In genomic region chr12:94636555-94636954, GRCm38 (mm10) we compare ENCODE assay signal across 23 mouse cellular contexts.
"Had no signal": no experiment of that assay in that cellular context is flagged by ENCODE, and none has a peak within 500 bp of the region (broad histone marks: within the 10 kb centered on the region; RNA-seq: fewer than 3 reads in every experiment).

No protein-coding gene starts in this region.

- H3K36me3 ChIP-seq: limb, embryonic 10.5 days; limb, embryonic 13.5 days; liver, embryonic 12.5 days; liver, embryonic 15.5 days; lung, embryonic 15.5 days had no signal

- H3K4me1 ChIP-seq: limb, embryonic 10.5 days; limb, embryonic 13.5 days; liver, embryonic 12.5 days; liver, embryonic 15.5 days; lung, embryonic 15.5 days; megakaryocyte, embryonic 14.5 days had no signal

- DNase-seq: kidney, adult 2 months; kidney, postnatal 25 days; layer of hippocampus, adult 9-11 months; liver; lung, adult 18-20 months; lung, postnatal 10 days; lung, postnatal 36 days; midbrain, embryonic 14.5 days; right cerebral cortex, adult 18-20 months; right cerebral cortex, postnatal 14 days; right cerebral cortex, postnatal 4 days; thymus, adult 2 months; thymus, postnatal 14 days had no signal

- H3K4me2 ChIP-seq: limb, embryonic 13.5 days; liver, embryonic 12.5 days; liver, embryonic 15.5 days; lung, embryonic 15.5 days; midbrain, embryonic 11.5 days had no signal

- H3K27ac ChIP-seq: kidney, postnatal 0 days; layer of hippocampus, adult 2 months; limb, embryonic 10.5 days; limb, embryonic 13.5 days; liver, embryonic 12.5 days; liver, embryonic 15.5 days; lung, embryonic 15.5 days; stomach, postnatal 0 days had no signal

- H3K9me3 ChIP-seq: limb, embryonic 10.5 days; limb, embryonic 13.5 days; liver, embryonic 12.5 days; liver, embryonic 15.5 days; lung, embryonic 15.5 days; megakaryocyte, embryonic 14.5 days had no signal

- H3K27me3 ChIP-seq: limb, embryonic 13.5 days; liver, embryonic 12.5 days; liver, embryonic 15.5 days; lung, embryonic 15.5 days; megakaryocyte, embryonic 14.5 days had no signal

- H3K4me3 ChIP-seq: layer of hippocampus, adult 2 months; limb, embryonic 10.5 days; limb, embryonic 13.5 days; liver, embryonic 12.5 days; liver, embryonic 15.5 days; lung, embryonic 15.5 days; megakaryocyte, embryonic 14.5 days had no signal

- H3K9ac ChIP-seq: limb, embryonic 13.5 days; liver, embryonic 12.5 days; liver, embryonic 15.5 days; lung, embryonic 15.5 days had no signal

- ATAC-seq: liver, embryonic 12.5 days had no signal
